Comparison of ENCODE assay signal across 14 mouse cellular contexts in the genomic region with DNA sequence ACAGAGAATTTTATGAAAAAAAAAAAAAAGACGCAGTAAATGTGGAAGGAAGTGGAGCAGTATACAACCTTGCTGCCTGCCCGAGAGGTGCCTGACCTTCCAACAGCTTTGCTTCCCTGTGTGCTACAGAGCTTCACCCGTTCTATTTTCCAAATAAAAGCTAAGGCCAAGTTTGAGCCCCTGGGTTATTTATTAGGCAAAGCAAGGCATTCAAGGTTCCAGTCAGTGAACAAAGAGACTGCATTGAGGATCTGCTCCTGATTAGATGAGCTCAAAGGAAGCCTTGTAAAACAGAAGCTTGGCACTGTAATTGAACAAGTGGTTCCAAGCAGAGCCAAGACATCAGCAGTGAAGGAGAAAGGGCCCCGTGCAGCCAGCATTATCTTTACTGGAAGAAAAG.
DNase-seq lines count a peak whose midpoint lies in the region; ATAC-seq lines count a peak whose summit lies in the region.
"Had no signal": no experiment of that assay in that cellular context is flagged by ENCODE, and none has a peak within 500 bp of the region (broad histone marks: within the 10 kb centered on the region; RNA-seq: fewer than 3 reads in every experiment).

No protein-coding gene starts in this region.

- no peaks in the 10 kb centered on the region for H3K36me3 ChIP-seq in kidney, embryonic 15.5 days
- H3K36me3 ChIP-seq: intestine, embryonic 15.5 days had no signal

- no peak overlapping the region for H3K4me3 ChIP-seq in kidney, embryonic 15.5 days (replicated peaks)
- H3K4me3 ChIP-seq: intestine, embryonic 15.5 days; megakaryocyte, embryonic 14.5 days had no signal

- H3K9me3 ChIP-seq in kidney, embryonic 15.5 days (replicated peaks) = no peaks in the 10 kb centered on the region
- H3K9me3 ChIP-seq: intestine, embryonic 15.5 days had no signal

- H3K9ac ChIP-seq in kidney, embryonic 15.5 days = no peak overlapping the region
- H3K9ac ChIP-seq: intestine, embryonic 15.5 days; lung, embryonic 14.5 days had no signal

- WGBS in kidney, embryonic 15.5 days = 49% methylated on average over 4 of the region's 4 CpGs

- no peaks in the 10 kb centered on the region for H3K27me3 ChIP-seq in kidney, embryonic 15.5 days
- H3K27me3 ChIP-seq: intestine, embryonic 15.5 days; megakaryocyte, embryonic 14.5 days had no signal

- H3K27ac ChIP-seq in kidney, embryonic 15.5 days = no peak overlapping the region
- H3K27ac ChIP-seq: intestine, embryonic 15.5 days had no signal

- peak; percentile 60 for DNase-seq in adrenal gland, adult 8-10 months
- no peak for DNase-seq in adrenal gland, postnatal 4 days (ENCODE audit: low spot score in 2 of 2)
- no peak for DNase-seq in kidney, postnatal 25 days
- peak; percentile 58 for DNase-seq in Muller cell, postnatal 12 days (ENCODE audit: inconsistent ontology term)
- peak; percentile 5 for DNase-seq in fat pad, adult 2 months (ENCODE audit: extremely low read depth, low read depth, low spot score)
- no peak for DNase-seq in frontal cortex, postnatal 36 days (ENCODE audit: low spot score in 2 of 2)
- DNase-seq in lung, postnatal 36 days = no peak
- DNase-seq: cerebellum, postnatal 25 days; heart, postnatal 10 days; lung, embryonic 14.5 days; thymus, postnatal 14 days had no signal

- no peaks in the 10 kb centered on the region for H3K4me1 ChIP-seq in kidney, embryonic 15.5 days
- H3K4me1 ChIP-seq: intestine, embryonic 15.5 days; megakaryocyte, embryonic 14.5 days had no signal

- peak; percentile 60 for ATAC-seq in kidney, embryonic 15.5 days (replicated peaks; ENCODE audit: low FRiP score)
- ATAC-seq: intestine, embryonic 15.5 days had no signal

- no peak overlapping the region for H3K4me2 ChIP-seq in kidney, embryonic 15.5 days
- H3K4me2 ChIP-seq: intestine, embryonic 15.5 days; lung, embryonic 14.5 days had no signal

Comparison
In these comparisons a context has a peak if more than half of its experiments do, and no peak if none do; other contexts are left out.
1. DNase-seq: peak in adrenal gland, adult 8-10 months (single experiment), Muller cell, postnatal 12 days (single experiment) and fat pad, adult 2 months (single experiment); none in adrenal gland, postnatal 4 days (0 of 2), kidney, postnatal 25 days (0 of 2), frontal cortex, postnatal 36 days (0 of 2) and lung, postnatal 36 days (single experiment).